Mouse (Mus musculus) 3134 (cell line): ENCODE data around the gene Apol6.

Source experiments
- DNase-seq: peaks from one replicate; pipeline ENCODE4 v3.0.0-alpha.2; 2011; ENCODE audit warnings: low spot score; ENCODE audit not compliant: insufficient read length; ENCODE audit errors: extremely low read depth

Gene Apol6

DNA sequence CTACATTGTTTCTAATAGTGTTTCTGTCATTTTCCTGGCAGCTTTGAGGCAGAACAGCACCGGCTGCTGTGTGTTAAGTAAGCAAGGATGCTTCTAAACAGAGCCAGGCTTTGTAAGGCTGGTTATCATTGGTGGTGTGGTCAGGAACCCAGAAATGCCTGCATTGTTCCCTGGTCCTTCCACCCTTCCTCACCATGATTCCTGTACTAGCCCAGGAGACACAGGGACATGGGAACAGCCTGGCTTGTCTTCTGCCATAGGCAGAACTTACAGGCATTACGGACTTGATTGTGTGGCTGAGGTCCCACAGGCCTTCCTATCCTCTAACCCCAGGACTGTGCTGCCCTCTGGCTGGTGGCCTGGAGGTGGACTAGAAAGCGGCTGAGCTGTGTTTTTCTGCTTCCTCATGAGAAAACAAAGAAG lies 23.9 kb downstream of the Apol6 start:
- no peak for DNase-seq

DNA sequence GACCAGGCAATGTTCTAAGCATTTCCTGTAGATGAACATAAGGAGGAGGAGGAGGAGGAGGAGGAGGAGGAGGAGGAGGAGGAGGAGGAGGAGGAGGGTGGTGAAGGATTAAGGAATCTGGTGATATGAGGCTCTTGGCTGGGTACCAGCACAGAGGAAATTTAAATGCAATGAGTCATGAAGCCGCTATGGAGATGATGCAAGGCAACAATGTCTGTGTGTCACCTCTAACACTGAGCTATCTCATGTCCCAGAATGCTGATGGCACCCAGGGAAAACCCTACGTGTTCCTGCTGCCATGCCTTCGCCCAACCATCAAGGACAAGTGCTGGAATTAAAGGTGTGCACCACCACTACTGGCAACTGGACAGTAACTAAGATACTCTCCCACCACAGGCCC lies 24.5 kb downstream of the Apol6 start:
- peak; percentile 46 for DNase-seq

- DNase-seq, result no peak
Measured at GRCm38 (mm10) chr15:77070745-77071268, 26.3 kb downstream of the Apol6 start.

DNA sequence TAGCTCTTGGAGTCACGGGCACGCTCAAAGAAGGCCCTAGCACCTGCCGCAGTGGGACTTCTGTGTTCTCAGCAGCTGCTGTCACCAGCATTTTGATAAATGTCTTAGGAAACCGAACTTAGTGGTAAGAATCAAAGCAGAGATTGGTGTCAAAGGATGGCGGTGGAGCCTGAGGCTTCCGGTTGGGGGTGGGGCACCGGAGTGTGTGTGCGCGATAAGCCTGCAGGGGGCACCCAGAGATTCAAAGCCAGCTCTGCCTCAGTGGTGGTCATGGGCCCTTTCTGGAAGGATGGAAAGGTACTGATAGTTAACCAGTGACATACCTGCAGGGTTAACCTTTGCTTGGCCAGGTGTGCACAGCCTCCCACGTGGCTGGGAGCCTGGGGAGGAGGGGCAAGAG lies 27.0 kb downstream of the Apol6 start:
- DNase-seq, result no peak

GRCm38 (mm10) chr15:77072556-77073163 lies 28.1 kb downstream of the Apol6 start:
- DNase-seq, result no peak

DNA sequence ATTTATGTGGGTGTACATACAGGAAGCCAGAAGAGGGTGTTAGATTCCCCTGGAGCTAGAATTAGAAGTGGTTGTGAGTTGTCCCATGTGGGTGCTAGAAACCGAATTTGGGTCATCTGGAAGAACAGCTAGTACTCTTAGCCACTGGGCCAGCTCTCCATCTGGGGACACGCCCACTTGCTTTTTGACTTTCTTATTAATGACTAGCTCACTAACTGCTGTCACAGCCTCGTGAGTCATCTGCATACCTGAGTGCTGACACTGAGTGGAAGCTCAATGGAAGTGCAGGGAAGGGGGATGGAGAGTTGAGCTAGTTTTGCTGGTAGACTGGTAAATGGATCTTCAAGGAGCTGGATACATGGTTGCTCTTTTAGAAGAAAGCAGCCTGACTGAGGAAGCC lies 32.0 kb downstream of the Apol6 start:
- DNase-seq, result peak; percentile 67

- DNase-seq, result no peak
Measured at GRCm38 (mm10) chr15:77077906-77078305, 33.4 kb downstream of the Apol6 start.

GRCm38 (mm10) chr15:77078786-77079185 lies 34.3 kb downstream of the Apol6 start:
- no peak for DNase-seq

- no peak for DNase-seq
Measured at GRCm38 (mm10) chr15:77079256-77079822, 34.8 kb downstream of the Apol6 start.

DNA sequence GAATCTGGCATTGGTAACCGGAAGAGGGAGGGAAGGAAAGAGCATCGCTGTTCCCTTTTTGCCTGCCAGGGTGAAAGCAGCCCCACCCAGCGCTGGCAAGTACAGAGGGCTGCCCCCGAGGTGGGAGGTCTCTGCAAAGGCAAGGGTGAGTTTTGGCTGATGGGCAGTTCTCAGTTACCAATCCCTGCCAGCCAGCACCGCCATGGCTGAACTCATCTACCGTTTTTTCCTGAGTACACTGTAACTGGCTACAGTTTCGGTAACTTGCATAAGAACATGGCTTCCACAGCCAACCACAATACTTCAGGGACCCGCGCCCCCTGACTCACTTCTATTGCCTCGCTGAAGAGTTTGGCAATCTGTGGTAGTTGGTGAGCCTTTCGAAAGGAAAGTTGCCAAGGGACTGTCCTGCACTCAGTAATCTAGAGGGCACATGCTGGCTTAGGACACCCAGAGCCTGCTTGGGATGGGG lies 35.4 kb downstream of the Apol6 start:
- DNase-seq, result no peak

DNA sequence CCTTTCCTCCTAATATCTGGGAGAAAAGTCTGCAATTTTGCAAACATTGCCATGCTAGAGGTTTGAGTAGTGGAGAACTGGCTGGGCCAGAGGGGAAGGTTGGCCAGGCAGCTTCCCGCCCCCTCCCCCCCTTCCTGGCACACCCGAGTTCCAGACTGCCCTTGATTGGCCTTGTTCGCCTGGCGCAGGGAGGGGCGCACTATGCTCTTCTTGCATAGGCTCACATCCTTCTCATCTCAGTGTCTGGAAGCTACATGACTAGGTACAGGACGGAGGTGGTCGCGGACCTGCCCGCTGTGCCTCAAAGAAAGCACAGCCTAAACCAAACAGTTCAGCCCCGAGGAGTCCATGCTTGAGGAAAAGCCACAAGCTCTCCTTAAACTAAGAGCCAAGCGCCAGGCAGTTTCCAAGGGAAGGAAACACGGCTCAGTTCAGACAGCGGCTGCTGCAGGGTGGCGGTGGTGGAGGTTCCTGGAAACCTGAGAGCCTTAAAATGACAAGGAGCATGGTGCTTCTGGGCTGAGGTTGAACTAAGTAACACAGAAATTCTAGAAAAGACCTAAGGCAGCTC lies 36.2 kb downstream of the Apol6 start:
- no peak for DNase-seq

GRCm38 (mm10) chr15:77081454-77081853 lies 36.9 kb downstream of the Apol6 start:
- no peak for DNase-seq

- no peak for DNase-seq
Measured at GRCm38 (mm10) chr15:77085818-77086217, 41.3 kb downstream of the Apol6 start.

- no peak for DNase-seq
Measured at GRCm38 (mm10) chr15:77086488-77086887, 42.0 kb downstream of the Apol6 start.

DNA sequence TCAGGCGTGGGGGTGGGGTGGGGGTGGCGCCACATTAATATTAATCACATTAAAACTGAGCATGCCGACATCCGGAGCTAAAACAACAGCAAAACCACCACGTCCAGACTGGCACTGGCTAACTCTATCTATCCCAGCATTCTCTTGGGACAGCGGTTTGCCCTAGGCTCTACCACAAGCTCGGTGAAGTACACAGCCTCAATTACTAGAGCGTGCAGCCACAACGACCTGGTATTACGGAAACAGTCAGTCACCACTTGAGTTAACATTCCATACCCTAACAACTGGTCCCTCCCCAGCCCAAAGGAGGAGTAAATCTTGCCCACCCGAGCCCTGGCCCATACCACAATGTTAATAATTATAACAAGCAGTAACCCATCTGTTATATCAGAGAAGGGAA lies 44.7 kb downstream of the Apol6 start:
- DNase-seq, result no peak

- no peak for DNase-seq
Measured at GRCm38 (mm10) chr15:77090531-77090930, 46.0 kb downstream of the Apol6 start.

GRCm38 (mm10) chr15:77091394-77091793 lies 46.9 kb downstream of the Apol6 start:
- DNase-seq, result no peak

GRCm38 (mm10) chr15:77094431-77094830 lies 49.9 kb downstream of the Apol6 start:
- no peak for DNase-seq

DNA sequence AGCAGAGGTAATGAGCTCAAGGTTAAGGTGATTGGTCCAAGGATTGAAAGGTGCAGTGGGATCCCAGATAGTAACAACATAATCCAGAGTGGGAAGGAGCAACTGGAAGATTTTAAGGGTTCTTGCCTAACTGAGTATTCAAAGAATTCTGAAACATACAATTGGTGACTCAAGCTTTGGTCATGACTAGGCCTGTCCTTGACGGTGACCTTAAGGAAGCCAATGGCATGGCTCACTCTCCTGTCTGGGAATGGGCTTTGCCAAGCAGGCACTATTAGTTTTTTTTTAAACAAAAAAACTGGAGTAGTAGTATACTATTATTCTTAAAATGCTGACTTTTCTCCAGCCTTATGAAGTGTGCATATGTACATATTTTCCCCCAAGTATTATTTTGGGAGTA lies 50.7 kb downstream of the Apol6 start:
- no peak for DNase-seq

DNA sequence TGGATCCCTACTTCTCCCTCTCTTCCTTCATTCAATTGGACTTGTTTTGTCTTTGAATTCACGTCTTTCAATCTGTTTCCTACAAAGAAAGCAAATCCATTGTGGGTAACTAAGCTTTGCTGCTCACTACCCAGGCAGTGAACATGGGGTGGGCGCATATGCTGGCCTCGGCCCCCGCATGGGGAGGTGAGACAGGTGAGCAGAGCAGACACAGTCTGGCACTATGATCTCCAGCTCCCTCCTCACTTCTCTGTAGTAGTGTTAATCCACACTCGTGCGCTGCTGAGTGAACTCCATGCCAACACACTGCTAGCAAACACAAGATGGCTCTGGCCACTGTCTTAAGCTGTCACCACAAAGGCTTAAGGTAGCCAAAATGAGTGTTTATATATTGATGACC lies 52.8 kb downstream of the Apol6 start:
- DNase-seq, result no peak

DNA sequence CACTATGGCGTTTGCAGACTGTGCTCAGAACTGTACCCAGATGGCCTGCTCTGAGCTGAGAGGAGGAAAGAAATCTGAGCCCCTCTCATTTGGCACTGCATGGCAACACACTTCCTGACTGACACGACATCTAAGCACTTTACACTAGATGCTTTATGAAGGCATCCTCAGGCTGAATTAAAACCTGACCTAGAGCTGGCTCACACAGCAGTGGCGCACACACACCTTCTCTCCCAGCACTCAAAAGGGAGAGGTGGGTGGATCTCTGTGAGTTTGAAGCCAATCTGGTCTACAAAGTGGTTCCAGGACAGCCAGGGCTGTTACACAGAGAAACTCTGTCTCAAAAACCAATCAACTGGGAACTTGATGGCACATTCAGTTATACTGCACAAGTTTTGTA lies 55.2 kb downstream of the Apol6 start:
- no peak for DNase-seq

DNA sequence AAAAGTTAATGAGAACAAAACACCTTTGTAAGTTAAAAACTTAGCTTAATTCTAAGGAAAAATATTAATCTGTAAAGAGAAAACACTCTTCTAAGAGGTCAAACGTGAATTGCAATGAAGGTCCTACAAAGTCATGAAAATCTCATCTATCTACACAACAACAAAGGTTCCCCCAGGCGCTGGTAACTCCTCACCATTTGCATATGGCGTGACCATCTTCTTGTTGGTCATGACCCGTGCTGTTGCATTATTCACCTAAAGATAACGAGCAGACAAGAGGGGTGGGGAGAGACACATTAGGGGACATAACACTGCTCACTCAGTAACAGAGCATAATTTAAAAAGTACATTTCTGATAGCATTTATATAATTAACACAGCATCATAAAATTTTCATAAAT lies 58.2 kb downstream of the Apol6 start:
- DNase-seq, result no peak
